Comparison of ENCODE assay signal across 8 mouse cellular contexts in genomic region chr11:22629581-22629980, GRCm38 (mm10).
A peak's percentile ranks its signal among the peaks of the same experiment; 100 is the strongest.
DNase-seq lines count a peak whose midpoint lies in the region; ATAC-seq lines count a peak whose summit lies in the region.

No protein-coding gene starts in this region.

- 7% methylated on average over 13 of the region's 13 CpGs for WGBS in embryonic facial prominence, embryonic 14.5 days
- WGBS in heart, embryonic 16.5 days, result 8% methylated on average over 13 of the region's 13 CpGs
- 36% methylated on average over 13 of the region's 13 CpGs for WGBS in midbrain, embryonic 11.5 days

- peak overlapping the region; percentile 65 for H3K27ac ChIP-seq in embryonic facial prominence, embryonic 14.5 days (replicated peaks; ENCODE audit: low read depth, low read length)
- peak overlapping the region; percentile 72 for H3K27ac ChIP-seq in heart, embryonic 16.5 days (ENCODE audit: low read length)
- H3K27ac ChIP-seq in midbrain, embryonic 11.5 days (ENCODE audit: low read depth, low read length), result no peak overlapping the region

- peak; percentile 77 for DNase-seq in R1 (ENCODE audit: low read depth, low spot score)
- peak; percentile 75 for DNase-seq in embryonic facial prominence, embryonic 14.5 days (ENCODE audit: low spot score)
- DNase-seq in kidney, postnatal 14 days, result peak; percentile 74
- no peak for DNase-seq in midbrain, embryonic 11.5 days (ENCODE audit: low spot score, missing footprints)
- DNase-seq in urinary bladder, postnatal 4 days (ENCODE audit: low spot score in 2 of 2), result peak; percentile 54 to 69
- no peak for DNase-seq in right cerebral cortex, postnatal 36 days (ENCODE audit: low spot score in 2 of 2)
- no peak for DNase-seq in layer of hippocampus, postnatal 25 days (ENCODE audit: extremely low spot score in 1 of 2, low spot score in 1 of 2)

- no peaks in the 10 kb centered on the region for H3K9me3 ChIP-seq in embryonic facial prominence, embryonic 14.5 days (ENCODE audit: control insufficient read depth, low read length)
- H3K9me3 ChIP-seq in heart, embryonic 16.5 days (replicated peaks; ENCODE audit: control insufficient read depth, low read length), result no peaks in the 10 kb centered on the region
- no peaks in the 10 kb centered on the region for H3K9me3 ChIP-seq in midbrain, embryonic 11.5 days (ENCODE audit: control insufficient read depth, low read length)

- H3K4me1 ChIP-seq in embryonic facial prominence, embryonic 14.5 days (ENCODE audit: control insufficient read depth, insufficient read depth, low read length), result peaks cover 6% of the 10 kb centered on the region
- peaks cover 11% of the 10 kb centered on the region for H3K4me1 ChIP-seq in heart, embryonic 16.5 days (ENCODE audit: control insufficient read depth, insufficient read depth, low read length)
- no peaks in the 10 kb centered on the region for H3K4me1 ChIP-seq in midbrain, embryonic 11.5 days (ENCODE audit: control insufficient read depth, insufficient read depth, low read length)

- no peaks in the 10 kb centered on the region for H3K36me3 ChIP-seq in embryonic facial prominence, embryonic 14.5 days (ENCODE audit: control insufficient read depth, insufficient read depth, low read length)
- H3K36me3 ChIP-seq in heart, embryonic 16.5 days (ENCODE audit: control insufficient read depth, insufficient read depth), result no peaks in the 10 kb centered on the region
- no peaks in the 10 kb centered on the region for H3K36me3 ChIP-seq in midbrain, embryonic 11.5 days (ENCODE audit: control insufficient read depth, insufficient read depth, low read length)

- peak overlapping the region; percentile 20 for H3K4me3 ChIP-seq in embryonic facial prominence, embryonic 14.5 days (ENCODE audit: low read depth, low read length)
- peak overlapping the region; percentile 36 for H3K4me3 ChIP-seq in heart, embryonic 16.5 days (ENCODE audit: low read length)
- H3K4me3 ChIP-seq in midbrain, embryonic 11.5 days (ENCODE audit: low read depth, low read length), result no peak overlapping the region

- H3K9ac ChIP-seq in embryonic facial prominence, embryonic 14.5 days (ENCODE audit: low read depth, low read length), result peak overlapping the region; percentile 50
- peak overlapping the region; percentile 62 for H3K9ac ChIP-seq in heart, embryonic 16.5 days (ENCODE audit: low read length)
- no peak overlapping the region for H3K9ac ChIP-seq in midbrain, embryonic 11.5 days (ENCODE audit: low read length)

- H3K27me3 ChIP-seq in embryonic facial prominence, embryonic 14.5 days (replicated peaks; ENCODE audit: control insufficient read depth, insufficient read depth, low read length), result no peaks in the 10 kb centered on the region
- no peaks in the 10 kb centered on the region for H3K27me3 ChIP-seq in heart, embryonic 16.5 days (ENCODE audit: control insufficient read depth, insufficient read depth, low read length)
- no peaks in the 10 kb centered on the region for H3K27me3 ChIP-seq in midbrain, embryonic 11.5 days (ENCODE audit: control insufficient read depth, insufficient read depth, low read length)

- peak overlapping the region; percentile 45 for H3K4me2 ChIP-seq in embryonic facial prominence, embryonic 14.5 days (ENCODE audit: low read depth, low read length)
- H3K4me2 ChIP-seq in heart, embryonic 16.5 days (ENCODE audit: low read depth, low read length), result peak overlapping the region; percentile 62
- peak overlapping the region; percentile 20; the same call in 1 of the 2 replicates for H3K4me2 ChIP-seq in midbrain, embryonic 11.5 days

- peak; percentile 56 for ATAC-seq in embryonic facial prominence, embryonic 14.5 days (ENCODE audit: low read depth)
- ATAC-seq in heart, embryonic 16.5 days (replicated peaks; ENCODE audit: extremely low read depth, insufficient read depth, low FRiP score), result peak; percentile 30; the same call in 1 of the 2 replicates
- no peak for ATAC-seq in midbrain, embryonic 11.5 days (ENCODE audit: low FRiP score)

Comparison
In these comparisons a context has a peak if more than half of its experiments do, and no peak if none do; other contexts are left out.
1. DNase-seq: peak in R1 (single experiment), embryonic facial prominence, embryonic 14.5 days (single experiment), kidney, postnatal 14 days (single experiment) and urinary bladder, postnatal 4 days (2 of 2); none in midbrain, embryonic 11.5 days (single experiment), right cerebral cortex, postnatal 36 days (0 of 2) and layer of hippocampus, postnatal 25 days (0 of 2).
2. Peak in every context shown above with its lines, with median percentiles within 50 percentile points of each other: H3K4me2 ChIP-seq.